Mouse (Mus musculus) stomach, embryonic 16.5 days (tissue): Measurements from ENCODE around the gene Mrc2. TPM values are rescaled to one million over a fixed set of nuclear protein-coding genes. Genes with fewer than 3 reads are reported as not detected.

Experiments used
- ATAC-seq: fragments of 200-750 bp; cut with Nextera tagmentation; 2 replicates; pipeline ENCODE4 v1.8.0; 2017; ENCODE audit warnings: moderate number of reproducible peaks, moderate TSS enrichment; ENCODE audit not compliant: insufficient read depth, low FRiP score
- H3K27ac ChIP-seq: fragments of 300-500 bp; sonication (generic); 2 replicates; pipeline ENCODE4 v1.5.1; 2014; ENCODE audit warnings: low read length
- H3K27me3 ChIP-seq: fragments of 300-500 bp; sonication (generic); 2 replicates; pipeline ENCODE4 v1.6.1; 2014; ENCODE audit warnings: low read length, control low read depth, mixed read lengths; ENCODE audit not compliant: control insufficient read depth, insufficient read depth
- H3K36me3 ChIP-seq: fragments of 300-500 bp; sonication (generic); 2 replicates; pipeline ENCODE4 v1.6.1; 2014; ENCODE audit warnings: low read length; ENCODE audit not compliant: control insufficient read depth, insufficient read depth
- H3K4me1 ChIP-seq: fragments of 300-500 bp; sonication (generic); 2 replicates; pipeline ENCODE4 v1.6.1; 2014; ENCODE audit warnings: low read length, control low read depth, mixed read lengths; ENCODE audit not compliant: control insufficient read depth, insufficient read depth
- H3K4me2 ChIP-seq: fragments of 300-500 bp; sonication (generic); 2 replicates; pipeline ENCODE4 v1.6.1; 2014; ENCODE audit warnings: low read depth, low read length, mixed read lengths
- H3K4me3 ChIP-seq: fragments of 300-500 bp; sonication (generic); replicated peaks from 2 replicates; pipeline ENCODE4 v1.5.1; 2014; ENCODE audit warnings: mild to moderate bottlenecking, low read length
- H3K9ac ChIP-seq: fragments of 300-500 bp; sonication (generic); 2 replicates; pipeline ENCODE4 v1.6.1; 2014; ENCODE audit warnings: low read length
- H3K9me3 ChIP-seq: fragments of 300-500 bp; sonication (generic); replicated peaks from 2 replicates; pipeline ENCODE4 v1.6.1; 2016; ENCODE audit warnings: low read length, control low read depth; ENCODE audit not compliant: control insufficient read depth
- WGBS: fragments of 180-500 bp; shearing (Covaris S2); extraction: QIAGEN DNeasy Blood & Tissue Kit; methylation state at CpG from one replicate; pipeline ENCODE4 v1.1.7; 2014; 5-methylcytosine and 5-hydroxymethylcytosine counted together
- polyA plus RNA-seq: library from polyadenylated mRNA; unstranded; fragments of >200 nt; fragmentation: Nextera tagmentation; extraction: Ambion mirVana; gene quantifications from 2 replicates; pipeline ENCODE4 v1.2.1, GENCODE M21; 2015

The Mrc2 gene
- polyA plus RNA-seq, 1 experiment from 2014 or later, result 13.4 TPM

DNA sequence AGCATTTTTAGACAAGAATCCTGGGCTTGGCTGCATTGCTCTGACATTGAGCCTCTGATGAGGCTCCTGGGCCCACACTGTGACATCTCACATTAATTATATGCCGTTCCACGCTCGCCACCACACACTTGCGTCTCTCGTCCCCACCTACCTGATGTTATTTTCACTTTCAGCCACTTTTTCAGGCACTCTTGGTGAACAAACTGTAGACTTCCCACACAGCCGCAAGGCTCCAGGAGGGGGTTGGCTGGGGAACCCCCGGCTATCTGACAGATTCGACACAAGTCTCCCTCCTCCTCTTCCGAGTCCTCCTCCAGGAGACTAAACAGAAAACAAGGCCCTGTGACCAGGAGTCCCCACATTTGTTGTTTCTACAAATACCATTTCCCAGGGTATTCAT is 92.8 kb downstream of the Mrc2 start:
- no peak overlapping the region for H3K4me2 ChIP-seq
- H3K4me1 ChIP-seq, result no peaks in the 10 kb centered on the region
- 86% methylated on average over 9 of the region's 9 CpGs for WGBS
- no peak overlapping the region for H3K4me3 ChIP-seq
- H3K36me3 ChIP-seq, result no peaks in the 10 kb centered on the region
- H3K27me3 ChIP-seq, result no peaks in the 10 kb centered on the region
- no peak overlapping the region for H3K27ac ChIP-seq
- 0 out of 2 replicates have a peak, but pooled peaks cover 4% of the 10 kb centered on the region for H3K9me3 ChIP-seq
- H3K9ac ChIP-seq, result no peak overlapping the region
- no peak for ATAC-seq

DNA sequence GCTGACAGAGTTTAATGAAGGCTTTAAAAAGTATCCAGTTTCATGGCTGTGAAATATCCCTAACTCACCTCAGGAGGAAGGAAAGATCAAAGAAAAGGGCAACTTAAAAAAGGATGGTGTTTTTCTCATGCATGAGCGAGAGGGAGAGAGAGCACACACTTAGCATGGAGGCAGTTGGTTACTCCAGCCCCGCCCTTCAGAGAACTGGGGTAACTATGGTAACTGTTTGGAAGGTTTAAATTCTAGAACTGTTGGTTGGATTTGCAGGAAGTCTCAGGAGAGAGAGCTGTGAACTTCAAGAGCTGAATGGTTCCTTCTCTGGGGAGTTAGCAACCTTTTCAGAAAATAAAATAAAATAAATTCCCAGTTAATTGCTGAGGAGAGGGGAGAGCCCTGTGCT is 96.2 kb downstream of the Mrc2 start:
- Histone ChIP-seq H3K36me3 (no peaks in the 10 kb centered on the region), H3K9me3 (0 out of 2 replicates have a peak, but pooled peaks cover 4% of the 10 kb centered on the region), H3K4me3 (no peak overlapping the region), H3K9ac (no peak overlapping the region), H3K4me1 (no peaks in the 10 kb centered on the region), H3K27me3 (no peaks in the 10 kb centered on the region), H3K27ac (no peak overlapping the region), H3K4me2 (no peak overlapping the region)
- 45% methylated on average over 2 of the region's 2 CpGs for WGBS
- no peak for ATAC-seq

DNA sequence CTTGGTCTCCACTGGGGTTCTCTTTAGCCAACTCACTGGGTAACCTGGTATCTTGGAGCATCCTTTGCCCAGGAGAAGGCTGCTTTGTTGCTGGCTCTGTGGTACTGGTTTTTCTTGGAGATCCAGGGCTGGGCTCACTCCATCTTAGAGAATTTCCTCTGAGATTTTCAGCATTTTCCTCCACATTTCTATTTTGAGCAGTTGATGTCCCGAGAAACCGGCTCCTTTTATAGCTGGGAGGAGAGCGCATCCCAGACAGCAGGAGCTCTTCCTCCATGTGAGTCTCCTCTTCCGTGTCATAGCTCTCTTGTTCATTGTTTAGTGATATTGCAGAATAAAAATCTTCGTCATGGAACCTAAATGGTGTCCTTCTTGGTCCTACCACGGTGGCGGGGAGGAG is 97.8 kb downstream of the Mrc2 start:
- Histone ChIP-seq H3K4me1 (no peaks in the 10 kb centered on the region), H3K4me3 (no peak overlapping the region), H3K9ac (no peak overlapping the region), H3K9me3 (no peaks in the 10 kb centered on the region), H3K4me2 (no peak overlapping the region), H3K27ac (no peak overlapping the region), H3K27me3 (no peaks in the 10 kb centered on the region), H3K36me3 (no peaks in the 10 kb centered on the region)
- WGBS, result 88% methylated on average over 7 of the region's 7 CpGs
- ATAC-seq, result no peak

Other genes starting within 250 kb of the Mrc2 start
- 0.23 TPM in 1 of 2 replicates, not detected in the other for gene Efcab3, start 229.1 kb upstream of the Mrc2 start, polyA plus RNA-seq
- gene Mettl2, start 166.2 kb upstream of the Mrc2 start, polyA plus RNA-seq, result 32.1 and 32.8 TPM in 2 replicates
- not detected in 2 replicates for gene Gm10842, start 145.8 kb upstream of the Mrc2 start, polyA plus RNA-seq
- 10.5 TPM in 2 replicates for gene Tlk2, start 113.8 kb upstream of the Mrc2 start, polyA plus RNA-seq
- not detected in 2 replicates for gene March10, start 164.1 kb downstream of the Mrc2 start, polyA plus RNA-seq